Mouse (Mus musculus) limb, embryonic 15.5 days (tissue): ENCODE results near the gene Ryr1. TPM values are rescaled to one million over a fixed set of nuclear protein-coding genes. Genes with fewer than 3 reads are reported as not detected.

Experiments
- ATAC-seq: fragments of 200-750 bp; cut with Nextera tagmentation; 2 replicates; pipeline ENCODE4 v1.8.0; 2017; ENCODE audit warnings: low read depth, moderate TSS enrichment; ENCODE audit not compliant: insufficient number of reproducible peaks, low FRiP score, low TSS enrichment
- H3K27ac ChIP-seq: fragments of 300-500 bp; sonication (generic); 2 replicates; pipeline ENCODE4 v1.5.1; 2015; ENCODE audit warnings: moderate library complexity, mild to moderate bottlenecking, inconsistent platforms
- H3K27me3 ChIP-seq: fragments of 300-500 bp; sonication (generic); 2 replicates; pipeline ENCODE4 v1.6.1; 2015; ENCODE audit warnings: inconsistent platforms
- H3K36me3 ChIP-seq: fragments of 300-500 bp; sonication (generic); 2 replicates; pipeline ENCODE4 v1.6.1; 2015; ENCODE audit warnings: inconsistent platforms
- H3K4me1 ChIP-seq: fragments of 300-500 bp; sonication (generic); 2 replicates; pipeline ENCODE4 v1.6.1; 2015; ENCODE audit warnings: inconsistent platforms
- H3K4me2 ChIP-seq: fragments of 300-500 bp; sonication (generic); 2 replicates; pipeline ENCODE4 v1.6.1; 2015; ENCODE audit warnings: mild to moderate bottlenecking, inconsistent platforms
- H3K4me3 ChIP-seq: fragments of 300-500 bp; sonication (generic); 2 replicates; pipeline ENCODE4 v1.5.1; 2015; ENCODE audit warnings: mild to moderate bottlenecking, inconsistent platforms
- H3K9ac ChIP-seq: fragments of 300-500 bp; sonication (generic); 2 replicates; pipeline ENCODE4 v1.6.1; 2015; ENCODE audit warnings: inconsistent platforms
- H3K9me3 ChIP-seq: fragments of 300-500 bp; sonication (generic); 2 replicates; pipeline ENCODE4 v1.6.1; 2016; ENCODE audit warnings: inconsistent platforms
- WGBS: fragments of 180-500 bp; shearing (Covaris S2); methylation state at CpG from one replicate; pipeline ENCODE4 v1.1.7; 2015; 5-methylcytosine and 5-hydroxymethylcytosine counted together
- polyA plus RNA-seq: library from polyadenylated mRNA; unstranded; fragments of >200 nt; fragmentation: Nextera tagmentation; extraction: Ambion mirVana; gene quantifications from 2 replicates; pipeline ENCODE4 v1.2.1, GENCODE M21; 2015

The Ryr1 gene
- polyA plus RNA-seq, 1 experiment from 2014 or later = 5.1 TPM

DNA sequence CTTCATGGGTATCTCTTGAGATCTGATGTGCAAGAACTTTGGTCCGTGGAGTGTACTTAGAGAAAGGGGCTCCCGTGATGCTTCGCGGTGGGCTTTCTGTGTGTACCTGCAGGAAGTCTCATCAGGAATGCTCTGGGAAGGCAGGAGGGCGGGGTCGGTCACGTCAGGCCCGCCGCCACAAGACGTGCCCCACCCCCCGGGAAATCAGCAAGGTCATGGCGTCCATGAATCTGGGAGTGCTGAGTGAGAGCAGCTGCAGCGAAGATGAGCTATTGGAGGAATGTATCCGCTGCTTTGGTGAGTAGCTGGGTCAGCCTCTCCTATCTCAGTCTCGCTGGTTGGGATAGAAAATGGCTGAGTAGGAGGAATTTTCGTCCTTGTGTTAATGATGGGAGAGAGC, 12.4 kb upstream of the Ryr1 start:
- no peak overlapping the region for H3K4me3 ChIP-seq
- 48% methylated on average over 16 of the region's 16 CpGs for WGBS
- H3K27ac ChIP-seq = no peak overlapping the region
- H3K9ac ChIP-seq = no peak overlapping the region
- H3K27me3 ChIP-seq = peaks cover 12% of the 10 kb centered on the region; the same call in 1 of the 2 replicates
- H3K4me1 ChIP-seq = peaks cover 9% of the 10 kb centered on the region
- H3K9me3 ChIP-seq = no peaks in the 10 kb centered on the region
- H3K36me3 ChIP-seq = no peaks in the 10 kb centered on the region
- no peak for ATAC-seq
- no peak overlapping the region for H3K4me2 ChIP-seq

DNA sequence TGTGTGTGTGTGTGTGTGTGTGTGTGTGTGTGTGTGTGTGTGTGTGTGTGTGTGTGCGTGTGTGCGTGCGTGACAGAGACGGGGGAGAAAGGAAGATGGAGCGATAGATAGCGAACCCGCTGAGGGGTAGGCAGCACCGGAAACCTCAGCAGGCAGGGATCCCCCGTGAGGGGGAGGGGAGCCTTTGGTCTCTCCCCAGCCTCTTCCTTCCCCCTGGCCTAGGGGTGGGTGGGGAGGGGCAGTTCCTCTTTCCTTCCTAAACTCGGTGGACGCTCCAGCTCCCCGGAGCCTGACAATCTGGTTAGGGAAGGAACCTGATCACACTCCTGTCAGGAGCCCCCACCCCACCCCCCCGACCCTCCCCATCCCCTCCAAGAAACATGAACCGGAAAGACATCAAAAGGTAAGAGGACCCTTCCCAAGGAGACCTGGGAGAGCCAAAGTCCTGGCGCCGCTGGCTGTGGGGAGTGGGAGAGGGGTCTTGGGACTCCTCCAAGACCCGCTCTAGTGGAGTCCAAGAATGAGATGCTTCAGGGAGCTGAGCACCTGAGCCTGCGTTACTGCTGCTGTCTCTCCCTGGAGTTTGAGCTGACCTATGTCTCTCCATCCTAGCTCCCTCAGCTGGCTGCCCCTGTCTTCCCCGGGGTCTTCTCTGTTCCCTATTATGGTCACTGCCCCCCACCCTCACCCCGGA, 9.9 kb upstream of the Ryr1 start, which contains the start of gene Rasgrp4:
Gene Rasgrp4 (plus strand): TSS at position 159 of the 694 bp plus-strand sequence.
- Histone ChIP-seq H3K27me3 (peaks cover 12% of the 10 kb centered on the region; the same call in 1 of the 2 replicates), H3K9me3 (no peaks in the 10 kb centered on the region)
- ATAC-seq = no peak

DNA sequence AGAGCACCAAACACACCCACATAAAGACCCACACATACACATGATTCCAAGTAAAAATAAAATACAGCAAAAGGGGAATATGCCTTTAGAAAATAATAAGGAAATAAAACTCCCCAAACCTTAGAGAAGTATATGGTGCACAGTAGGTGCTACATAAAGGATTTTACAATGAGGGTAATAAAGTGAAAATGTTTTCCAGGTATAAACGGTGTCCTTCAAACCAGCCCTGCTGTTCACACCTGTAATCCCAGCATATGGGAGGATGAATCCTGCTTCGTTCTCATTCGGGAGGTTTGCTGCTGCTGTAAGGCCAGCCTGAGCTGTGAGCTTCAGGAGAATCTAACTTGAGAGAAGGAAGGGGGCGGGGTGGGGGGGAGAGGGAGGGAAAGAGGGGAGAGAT, 9.3 kb upstream of the Ryr1 start:
- Histone ChIP-seq H3K4me3 (peak overlapping the region; percentile 24), H3K4me1 (peaks cover 9% of the 10 kb centered on the region), H3K4me2 (peak overlapping the region; percentile 43), H3K27ac (no peak overlapping the region), H3K36me3 (no peaks in the 10 kb centered on the region), H3K27me3 (peaks cover 12% of the 10 kb centered on the region; the same call in 1 of the 2 replicates), H3K9ac (no peak overlapping the region), H3K9me3 (no peaks in the 10 kb centered on the region)
- ATAC-seq = no peak
- 3% methylated on average over 4 of the region's 4 CpGs for WGBS

More for the DNA sequence above, 9.9 kb upstream of the Ryr1 start, which contains the start of gene Rasgrp4:
- Histone ChIP-seq H3K9ac (no peak within 1 kb of the TSS), H3K4me3 (peak within 1 kb of the TSS; percentile 24), H3K4me2 (peak within 1 kb of the TSS; percentile 43), H3K36me3 (no peaks in the 10 kb centered on the region), H3K27ac (no peak within 1 kb of the TSS), H3K4me1 (peaks cover 9% of the 10 kb centered on the region)
- WGBS = 1% methylated on average over 15 of the region's 20 CpGs

DNA sequence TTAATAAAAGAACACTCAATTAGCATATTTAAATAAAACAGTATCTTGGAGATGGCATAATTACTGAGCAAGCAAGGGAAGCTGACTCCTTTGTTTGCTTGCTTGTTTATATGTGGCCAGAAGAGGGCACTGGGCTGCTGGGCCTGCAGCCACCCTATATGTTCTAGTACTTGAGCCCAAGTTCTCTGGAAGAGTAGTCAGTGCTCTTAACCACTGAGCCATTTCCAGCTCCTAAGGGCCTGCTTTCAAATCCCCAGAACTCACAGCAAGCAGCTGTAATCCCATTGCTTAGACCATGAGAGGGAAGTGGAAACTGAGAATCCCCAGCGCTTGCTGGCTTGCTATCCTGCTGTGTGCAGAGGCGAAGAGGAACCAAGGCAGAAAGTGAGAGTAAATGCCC, 3.7 kb upstream of the Ryr1 start:
- no peaks in the 10 kb centered on the region for H3K36me3 ChIP-seq
- no peak overlapping the region for H3K4me3 ChIP-seq
- WGBS = 61% methylated on average over 2 of the region's 2 CpGs
- H3K4me1 ChIP-seq = peaks cover 13% of the 10 kb centered on the region
- H3K27me3 ChIP-seq = no peaks in the 10 kb centered on the region
- no peak overlapping the region for H3K27ac ChIP-seq
- H3K9me3 ChIP-seq = no peaks in the 10 kb centered on the region
- H3K4me2 ChIP-seq = no peak overlapping the region
- H3K9ac ChIP-seq = no peak overlapping the region
- no peak for ATAC-seq

DNA sequence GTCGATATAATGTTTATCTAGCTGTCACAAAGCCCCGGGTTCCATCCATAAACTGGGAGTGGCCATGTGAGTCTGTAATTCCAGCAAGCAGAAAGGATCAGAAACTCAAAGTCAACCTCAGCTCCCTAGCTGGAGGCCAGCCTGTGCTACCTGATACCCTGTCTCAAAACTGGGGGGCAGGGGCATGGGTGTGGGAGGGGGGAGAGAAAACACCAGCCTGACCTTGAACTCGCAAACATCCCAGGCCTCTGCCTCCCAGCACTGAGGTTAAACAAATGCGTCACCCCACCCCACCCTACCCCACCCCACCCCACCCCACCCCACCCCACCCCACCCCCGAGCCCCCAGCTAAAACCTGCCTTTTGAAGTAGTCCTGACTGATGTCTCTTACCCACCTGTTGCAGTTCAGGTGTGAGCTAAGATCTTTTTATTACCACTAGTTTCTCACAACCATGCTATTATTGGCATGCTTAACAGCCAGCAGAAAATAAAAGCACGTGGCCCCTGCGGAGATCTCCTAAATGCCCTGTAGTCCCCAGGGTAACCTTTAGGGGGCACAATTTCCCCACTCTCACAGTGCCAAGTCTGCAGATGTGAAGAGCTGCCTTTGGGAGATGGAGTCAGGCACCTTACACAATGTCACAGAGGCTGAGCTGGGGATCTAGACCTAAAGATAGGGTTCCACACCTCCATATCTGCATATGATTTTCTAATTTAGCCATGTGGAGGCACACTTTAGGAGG, 1.4 kb upstream of the Ryr1 start:
- Histone ChIP-seq H3K4me1 (peaks cover 13% of the 10 kb centered on the region), H3K36me3 (no peaks in the 10 kb centered on the region), H3K27me3 (no peaks in the 10 kb centered on the region), H3K9me3 (no peaks in the 10 kb centered on the region), H3K9ac (no peak overlapping the region), H3K4me3 (no peak overlapping the region), H3K27ac (no peak overlapping the region), H3K4me2 (no peak overlapping the region)
- 19% methylated on average over 7 of the region's 7 CpGs for WGBS
- no peak for ATAC-seq

DNA sequence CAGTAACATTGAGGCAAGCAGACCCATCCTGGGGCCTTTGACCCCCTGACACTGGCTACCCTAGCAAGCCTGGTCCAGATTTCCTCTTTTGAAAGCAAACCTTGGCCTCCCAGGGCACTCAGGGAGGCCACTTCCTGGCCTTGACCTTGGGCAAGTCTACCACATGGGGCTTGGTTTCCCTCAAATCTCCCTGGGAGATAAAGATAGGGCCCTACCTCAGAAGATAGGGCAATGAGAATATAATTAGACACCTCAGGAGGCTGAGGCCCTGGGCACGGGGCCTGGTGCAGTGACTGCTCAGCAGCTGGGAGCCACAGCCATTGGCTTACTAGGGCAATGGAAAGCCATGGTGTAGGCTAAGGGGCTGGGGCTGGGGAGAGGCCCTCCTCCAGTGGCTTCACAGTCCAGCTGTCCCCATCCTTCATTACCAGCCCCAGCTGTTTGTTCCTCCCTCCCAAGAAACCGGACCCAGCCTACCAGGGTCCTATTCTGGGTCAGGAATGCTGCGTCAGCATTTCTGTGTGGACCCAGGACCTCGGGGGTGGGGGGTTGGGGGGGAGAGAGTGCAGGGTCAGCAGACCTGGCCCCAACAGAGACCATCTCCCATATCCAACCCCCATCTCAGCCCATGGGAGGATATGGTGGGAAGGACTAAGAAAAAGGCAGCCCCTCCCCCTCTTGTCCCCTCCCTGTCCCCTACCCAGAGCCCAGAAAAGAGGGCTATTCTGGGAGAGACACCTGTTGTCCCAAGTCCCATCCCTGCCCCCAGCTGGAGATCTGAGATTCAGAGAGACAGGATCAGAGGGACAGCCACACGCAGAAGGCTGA, 1.2 kb downstream of the Ryr1 start:
- Histone ChIP-seq H3K4me2 (no peak overlapping the region), H3K4me1 (peaks cover 13% of the 10 kb centered on the region), H3K9ac (no peak overlapping the region), H3K9me3 (no peaks in the 10 kb centered on the region), H3K27ac (no peak overlapping the region), H3K27me3 (no peaks in the 10 kb centered on the region), H3K4me3 (peak overlapping the region; percentile 44), H3K36me3 (no peaks in the 10 kb centered on the region)
- WGBS = 40% methylated on average over 5 of the region's 5 CpGs
- peak; percentile 83 for ATAC-seq

DNA sequence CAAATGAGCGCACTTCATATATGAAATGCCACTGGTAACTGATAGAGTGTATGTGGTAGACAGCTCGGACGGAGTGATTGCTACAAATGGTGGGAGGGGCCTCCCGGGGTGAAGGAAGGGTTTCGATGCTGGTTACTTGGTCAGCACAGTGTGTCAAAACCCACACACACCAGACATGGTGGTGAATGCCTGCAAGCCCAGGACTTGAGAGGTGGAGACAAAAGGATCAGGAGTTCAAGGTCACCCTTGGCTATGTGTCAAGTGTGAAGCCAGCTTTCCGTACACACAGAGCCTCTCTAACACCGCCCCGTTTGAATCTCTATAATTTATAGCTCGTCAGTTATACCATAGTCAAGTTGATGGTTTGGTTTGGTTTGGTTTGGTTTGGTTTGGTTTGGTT, 2.2 kb downstream of the Ryr1 start:
- Histone ChIP-seq H3K27ac (no peak overlapping the region), H3K4me1 (peaks cover 13% of the 10 kb centered on the region), H3K9ac (no peak overlapping the region), H3K27me3 (no peaks in the 10 kb centered on the region), H3K4me3 (no peak overlapping the region), H3K9me3 (no peaks in the 10 kb centered on the region), H3K36me3 (no peaks in the 10 kb centered on the region), H3K4me2 (no peak overlapping the region)
- WGBS = 87% methylated on average over 9 of the region's 9 CpGs
- ATAC-seq = no peak

DNA sequence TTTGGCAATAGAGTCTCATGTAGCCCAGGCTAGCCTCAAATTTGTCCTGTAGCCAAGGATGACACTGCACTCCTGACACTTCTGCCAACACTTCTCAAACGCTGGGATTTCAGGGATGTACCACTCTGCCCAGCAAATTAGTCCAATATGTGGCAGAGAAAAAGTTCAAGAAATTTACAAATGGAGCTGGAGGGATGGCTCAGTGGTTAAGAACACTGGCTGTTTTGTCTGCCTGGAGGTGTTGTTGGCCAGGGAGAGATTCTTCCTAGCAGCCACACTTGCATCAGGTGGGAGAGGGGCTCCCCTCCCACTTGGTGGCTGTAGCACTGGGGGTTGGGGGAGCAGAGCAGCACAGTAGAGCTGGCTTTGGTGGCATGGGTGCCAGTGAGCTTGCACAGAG, 5.5 kb downstream of the Ryr1 start:
- no peaks in the 10 kb centered on the region for H3K9me3 ChIP-seq
- H3K4me1 ChIP-seq = peaks cover 7% of the 10 kb centered on the region
- no peaks in the 10 kb centered on the region for H3K36me3 ChIP-seq
- 46% methylated on average over 1 of the region's 1 CpGs for WGBS
- H3K27me3 ChIP-seq = no peaks in the 10 kb centered on the region
- H3K4me2 ChIP-seq = no peak overlapping the region
- no peak overlapping the region for H3K27ac ChIP-seq
- ATAC-seq = no peak
- no peak overlapping the region for H3K9ac ChIP-seq
- no peak overlapping the region for H3K4me3 ChIP-seq

DNA sequence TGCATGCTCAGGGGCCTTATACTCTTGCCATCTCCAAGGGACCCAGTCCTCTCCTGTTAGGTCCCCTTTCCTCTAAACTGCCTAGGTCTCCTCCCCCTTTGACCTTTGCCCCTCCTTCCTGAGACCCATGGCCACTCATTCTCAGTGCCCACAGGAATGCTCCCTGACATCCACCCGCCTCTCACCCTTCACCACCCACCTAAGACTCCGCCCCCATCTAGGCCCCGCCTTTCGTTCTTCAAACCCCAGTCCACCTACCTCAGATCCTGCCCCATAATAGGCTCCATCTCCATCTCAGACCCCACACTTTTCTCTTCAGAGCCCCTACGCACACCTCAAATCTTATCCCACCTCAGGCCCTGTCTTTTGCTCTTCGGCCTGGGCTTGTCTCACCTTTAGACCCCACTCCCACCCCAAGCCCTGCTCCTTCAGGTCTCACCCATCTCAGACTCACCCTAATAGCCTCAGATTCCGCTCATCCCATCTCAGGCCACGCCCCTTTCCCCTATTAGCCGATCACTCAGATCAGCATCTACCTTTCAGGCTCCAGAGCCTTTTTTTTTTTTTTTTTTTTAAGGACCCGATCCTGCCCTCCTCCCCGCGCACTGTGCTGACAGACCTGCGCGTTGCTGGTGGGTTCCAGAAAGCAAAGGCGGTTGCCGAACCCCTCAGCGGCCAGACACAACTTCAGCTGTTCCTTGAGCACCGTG, 6.7 kb downstream of the Ryr1 start:
- 14% methylated on average over 18 of the region's 18 CpGs for WGBS

DNA sequence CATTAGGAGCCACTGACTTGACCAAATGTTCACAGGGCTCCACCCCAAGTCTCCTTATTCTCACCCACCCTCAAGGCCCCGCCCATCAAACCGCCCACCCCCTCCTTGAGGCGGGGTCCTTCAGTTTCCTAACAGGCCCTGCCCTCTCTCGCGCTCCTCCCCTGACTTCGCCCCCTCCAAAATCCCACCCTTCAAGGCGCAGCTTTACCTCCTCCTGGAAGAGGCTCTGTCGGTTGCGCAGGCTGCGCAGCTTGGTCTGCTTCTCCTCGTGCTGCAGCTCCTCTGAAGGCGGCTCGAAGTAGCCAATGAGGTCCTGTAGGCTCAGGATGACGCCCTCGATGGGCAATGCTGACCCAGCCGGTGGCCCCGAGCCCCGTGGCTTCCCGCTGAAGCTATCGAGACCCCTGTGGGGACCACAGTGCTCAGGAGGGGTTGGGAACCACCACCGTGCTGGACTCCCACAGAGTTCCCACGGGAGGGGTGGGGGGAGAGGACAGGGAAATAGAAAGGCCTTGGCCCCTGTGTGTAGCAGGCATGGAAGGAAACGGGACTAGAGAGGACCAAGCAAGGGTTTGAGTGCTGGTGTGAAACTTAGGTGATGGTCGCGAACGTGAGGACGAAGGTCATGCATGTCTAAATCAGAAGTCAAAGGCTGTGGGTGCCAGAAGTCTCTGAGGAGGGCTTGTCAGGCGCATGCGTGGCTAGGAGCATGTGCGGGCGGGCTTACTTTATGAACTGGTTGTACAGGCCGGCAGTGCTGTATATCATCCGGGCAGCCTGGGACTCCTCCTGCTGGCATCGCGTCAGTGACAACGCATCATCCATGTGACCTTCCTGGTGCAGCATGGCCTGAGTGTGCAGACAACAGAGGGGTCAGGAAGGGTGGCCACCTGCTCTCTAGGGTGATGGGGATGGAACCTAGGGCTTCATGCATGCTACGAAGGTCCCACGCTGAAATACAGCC, 15.7 kb downstream of the Ryr1 start:
- H3K9ac ChIP-seq = no peak overlapping the region
- ATAC-seq = peak; percentile 65; the same call in 1 of the 2 replicates
- peaks cover 11% of the 10 kb centered on the region for H3K4me1 ChIP-seq
- H3K9me3 ChIP-seq = no peaks in the 10 kb centered on the region
- H3K4me3 ChIP-seq = peak overlapping the region; percentile 30
- peak overlapping the region; percentile 58 for H3K4me2 ChIP-seq
- no peaks in the 10 kb centered on the region for H3K36me3 ChIP-seq
- 27% methylated on average over 38 of the region's 38 CpGs for WGBS
- no peaks in the 10 kb centered on the region for H3K27me3 ChIP-seq
- peak overlapping the region; percentile 47; the same call in 1 of the 2 replicates for H3K27ac ChIP-seq

More for the DNA sequence above, 6.7 kb downstream of the Ryr1 start:
- ATAC-seq = no peak
- Histone ChIP-seq H3K27ac (no peak overlapping the region), H3K9ac (no peak overlapping the region), H3K4me1 (no peaks in the 10 kb centered on the region; the same call in 1 of the 2 replicates), H3K36me3 (no peaks in the 10 kb centered on the region), H3K27me3 (no peaks in the 10 kb centered on the region), H3K4me3 (no peak overlapping the region), H3K4me2 (no peak overlapping the region), H3K9me3 (no peaks in the 10 kb centered on the region)
